Mouse (Mus musculus) hindbrain, embryonic 14.5 days (tissue): Measurements from ENCODE around the gene Ntm. TPM values are rescaled to one million over a fixed set of nuclear protein-coding genes. Genes with fewer than 3 reads are reported as not detected.

Experiments used
- ATAC-seq: fragments of 200-750 bp; cut with Nextera tagmentation; 2 replicates; pipeline ENCODE4 v1.8.0; 2017; ENCODE audit warnings: moderate number of reproducible peaks, mild to moderate bottlenecking, moderate TSS enrichment, moderate library complexity; ENCODE audit not compliant: low FRiP score
- DNase-seq: peaks from one replicate; pipeline ENCODE4 v3.0.0-alpha.2; 2015; ENCODE audit warnings: low spot score
- H3K27ac ChIP-seq: fragments of 300-500 bp; sonication (generic); 2 replicates; pipeline ENCODE4 v1.5.1; 2014; ENCODE audit warnings: mild to moderate bottlenecking, moderate library complexity
- H3K27me3 ChIP-seq: fragments of 300-500 bp; sonication (generic); 2 replicates; pipeline ENCODE4 v1.6.1; 2014; ENCODE audit warnings: mild to moderate bottlenecking, low read length, mixed read lengths; ENCODE audit not compliant: control insufficient read depth, insufficient read depth
- H3K36me3 ChIP-seq: fragments of 300-500 bp; sonication (generic); replicated peaks from 2 replicates; pipeline ENCODE4 v1.6.1; 2014; ENCODE audit not compliant: control insufficient read depth, insufficient read depth
- H3K4me1 ChIP-seq: fragments of 300-500 bp; sonication (generic); replicated peaks from 2 replicates; pipeline ENCODE4 v1.6.1; 2014; ENCODE audit warnings: antibody characterized with exemption, low read length, mixed read lengths; ENCODE audit not compliant: control insufficient read depth, insufficient read depth
- H3K4me2 ChIP-seq: fragments of 300-500 bp; sonication (generic); replicated peaks from 2 replicates; pipeline ENCODE4 v1.6.1; 2014; ENCODE audit warnings: mild to moderate bottlenecking, moderate library complexity
- H3K4me3 ChIP-seq: fragments of 300-500 bp; sonication (generic); replicated peaks from 2 replicates; pipeline ENCODE4 v1.5.1; 2014; ENCODE audit warnings: mild to moderate bottlenecking, low read length
- H3K9ac ChIP-seq: fragments of 300-500 bp; sonication (generic); 2 replicates; pipeline ENCODE4 v1.6.1; 2014
- H3K9me3 ChIP-seq: fragments of 300-500 bp; sonication (generic); 2 replicates; pipeline ENCODE4 v1.6.1; 2016; ENCODE audit warnings: low read length; ENCODE audit not compliant: control insufficient read depth
- WGBS: fragments of 180-500 bp; shearing (Covaris S2); extraction: QIAGEN DNeasy Blood & Tissue Kit; methylation state at CpG from one replicate; pipeline ENCODE4 v1.1.7; 2014; 5-methylcytosine and 5-hydroxymethylcytosine counted together
- polyA plus RNA-seq: library from polyadenylated mRNA; unstranded; fragments of >200 nt; fragmentation: Nextera tagmentation; extraction: Ambion mirVana; gene quantifications from 2 replicates; pipeline ENCODE4 v1.2.1, GENCODE M21; 2014

Gene Ntm
- polyA plus RNA-seq, 1 experiment from 2014 or later = 196 TPM

GRCm38 (mm10) chr9:29074494-29074893, 888.4 kb downstream of the Ntm start:
- Histone ChIP-seq H3K4me3 (no peak overlapping the region), H3K9ac (no peak overlapping the region), H3K36me3 (no peaks in the 10 kb centered on the region), H3K4me1 (peaks cover 12% of the 10 kb centered on the region), H3K9me3 (no peaks in the 10 kb centered on the region), H3K27ac (no peak overlapping the region), H3K27me3 (no peaks in the 10 kb centered on the region), H3K4me2 (no peak overlapping the region)
- ATAC-seq (no peak), DNase-seq (no peak)
- 49% methylated on average over 2 of the region's 2 CpGs for WGBS

DNA sequence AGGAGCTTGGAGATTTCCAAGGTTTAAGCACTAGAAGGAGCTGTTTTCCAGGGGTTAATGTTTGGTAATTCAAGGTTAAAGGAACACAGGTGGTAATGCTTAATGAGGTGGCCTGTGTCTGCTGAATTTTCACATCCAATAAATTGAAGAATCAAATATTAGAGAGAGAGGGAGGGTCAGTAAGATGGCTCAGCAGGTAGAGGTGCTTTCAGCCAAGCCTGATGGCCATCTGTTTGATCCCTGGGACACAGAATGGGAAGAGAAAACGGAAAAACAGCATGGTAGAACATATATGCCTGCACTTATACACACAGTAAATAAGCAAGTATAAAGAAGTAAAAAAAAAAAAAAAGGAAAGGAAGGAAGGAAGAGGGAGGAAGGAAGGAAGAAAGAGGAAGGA, 890.9 kb downstream of the Ntm start:
- ATAC-seq = no peak
- Histone ChIP-seq H3K9me3 (no peaks in the 10 kb centered on the region), H3K9ac (no peak overlapping the region), H3K4me2 (no peak overlapping the region), H3K4me3 (no peak overlapping the region), H3K36me3 (no peaks in the 10 kb centered on the region), H3K27ac (no peak overlapping the region), H3K27me3 (no peaks in the 10 kb centered on the region), H3K4me1 (peaks cover 12% of the 10 kb centered on the region)
- no peak for DNase-seq
- 79% methylated on average over 1 of the region's 1 CpGs for WGBS

- Histone ChIP-seq H3K4me1 (no peaks in the 10 kb centered on the region; the same call in 1 of the 2 replicates), H3K9ac (no peak overlapping the region), H3K27ac (no peak overlapping the region), H3K4me3 (no peak overlapping the region), H3K36me3 (no peaks in the 10 kb centered on the region), H3K4me2 (no peak overlapping the region), H3K9me3 (no peaks in the 10 kb centered on the region), H3K27me3 (no peaks in the 10 kb centered on the region)
- DNase-seq = no peak
- ATAC-seq = no peak
- WGBS = 83% methylated on average over 5 of the region's 5 CpGs
These were observed 895.4 kb downstream of the Ntm start for GRCm38 (mm10) chr9:29067572-29067971.

GRCm38 (mm10) chr9:29060293-29060692, 902.6 kb downstream of the Ntm start:
- no peak for ATAC-seq
- 69% methylated on average over 6 of the region's 6 CpGs for WGBS
- DNase-seq = no peak
- Histone ChIP-seq H3K9me3 (no peaks in the 10 kb centered on the region), H3K27me3 (no peaks in the 10 kb centered on the region), H3K27ac (no peak overlapping the region), H3K9ac (no peak overlapping the region), H3K4me3 (no peak overlapping the region), H3K36me3 (no peaks in the 10 kb centered on the region), H3K4me2 (no peak overlapping the region), H3K4me1 (peaks cover 10% of the 10 kb centered on the region)

DNA sequence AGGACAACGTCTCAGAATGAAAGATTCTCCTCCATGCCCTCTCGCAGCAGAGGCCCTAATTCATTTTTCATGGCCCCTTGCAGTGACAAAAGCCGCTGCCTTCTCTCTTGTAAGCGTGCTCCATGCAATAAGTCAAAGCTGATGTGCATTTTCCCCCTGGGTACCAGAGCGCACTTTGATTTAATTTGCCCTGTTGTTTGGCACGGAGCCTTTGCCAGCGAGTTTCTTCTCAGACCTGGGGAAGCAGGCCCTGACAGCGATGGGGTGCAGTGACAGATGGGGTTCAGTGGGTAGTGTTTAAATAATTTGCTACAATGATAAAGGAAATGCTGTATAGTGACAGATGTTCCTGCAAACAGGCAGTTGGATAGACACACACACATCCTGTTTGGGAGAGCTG, 904.1 kb downstream of the Ntm start:
- Histone ChIP-seq H3K9me3 (no peaks in the 10 kb centered on the region), H3K9ac (no peak overlapping the region), H3K27me3 (no peaks in the 10 kb centered on the region), H3K4me3 (no peak overlapping the region), H3K27ac (peak overlapping the region; percentile 64; the same call in 1 of the 2 replicates), H3K36me3 (no peaks in the 10 kb centered on the region), H3K4me2 (no peak overlapping the region), H3K4me1 (peaks cover 10% of the 10 kb centered on the region)
- DNase-seq (peak; percentile 57), ATAC-seq (no peak; the same call in 1 of the 2 replicates)
- WGBS = 23% methylated on average over 8 of the region's 8 CpGs

DNA sequence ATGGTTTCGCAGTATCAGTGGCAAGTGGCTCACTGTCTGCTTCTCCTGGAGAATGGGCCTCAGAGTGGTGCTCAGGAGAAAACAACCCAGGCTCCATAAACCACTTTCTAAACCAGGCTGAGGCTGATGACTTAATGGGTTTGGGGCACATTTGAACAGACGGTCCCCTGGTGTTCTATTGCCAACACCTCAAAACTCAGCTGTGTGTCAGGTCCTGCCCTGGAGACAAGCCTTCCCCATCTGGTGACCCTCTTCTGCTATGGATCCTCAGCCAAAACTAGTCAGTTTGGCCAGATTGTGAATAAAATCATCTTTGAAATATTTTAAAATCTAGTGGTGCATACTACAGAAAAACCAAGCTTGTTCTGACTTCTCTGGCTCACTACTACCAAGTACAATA, 907.3 kb downstream of the Ntm start:
- WGBS = 91% methylated on average over 2 of the region's 2 CpGs

GRCm38 (mm10) chr9:29036466-29036865, 926.5 kb downstream of the Ntm start:
- no peak overlapping the region for H3K4me2 ChIP-seq
- DNase-seq = no peak
- 0 out of 2 replicates have a peak, but pooled peaks cover 5% of the 10 kb centered on the region for H3K4me1 ChIP-seq
- no peak for ATAC-seq
- no peaks in the 10 kb centered on the region for H3K27me3 ChIP-seq
- H3K9me3 ChIP-seq = no peaks in the 10 kb centered on the region
- 46% methylated on average over 3 of the region's 3 CpGs for WGBS
- H3K9ac ChIP-seq = no peak overlapping the region
- no peaks in the 10 kb centered on the region for H3K36me3 ChIP-seq
- no peak overlapping the region for H3K4me3 ChIP-seq
- no peak overlapping the region for H3K27ac ChIP-seq

More for the DNA sequence above, 907.3 kb downstream of the Ntm start:
- no peak for ATAC-seq
- no peaks in the 10 kb centered on the region for H3K9me3 ChIP-seq
- no peak overlapping the region for H3K9ac ChIP-seq
- DNase-seq = no peak
- no peak overlapping the region for H3K4me3 ChIP-seq
- no peaks in the 10 kb centered on the region for H3K27me3 ChIP-seq
- no peak overlapping the region for H3K4me2 ChIP-seq
- peaks cover 10% of the 10 kb centered on the region for H3K4me1 ChIP-seq
- no peaks in the 10 kb centered on the region for H3K36me3 ChIP-seq
- H3K27ac ChIP-seq = no peak overlapping the region

- Histone ChIP-seq H3K36me3 (no peaks in the 10 kb centered on the region), H3K4me1 (0 out of 2 replicates have a peak, but pooled peaks cover 5% of the 10 kb centered on the region), H3K4me2 (no peak overlapping the region), H3K9me3 (no peaks in the 10 kb centered on the region), H3K27ac (no peak overlapping the region), H3K4me3 (no peak overlapping the region), H3K9ac (no peak overlapping the region), H3K27me3 (no peaks in the 10 kb centered on the region)
- ATAC-seq (no peak), DNase-seq (no peak)
- 14% methylated on average over 4 of the region's 4 CpGs for WGBS
These were observed 926.9 kb downstream of the Ntm start for GRCm38 (mm10) chr9:29036058-29036457.

DNA sequence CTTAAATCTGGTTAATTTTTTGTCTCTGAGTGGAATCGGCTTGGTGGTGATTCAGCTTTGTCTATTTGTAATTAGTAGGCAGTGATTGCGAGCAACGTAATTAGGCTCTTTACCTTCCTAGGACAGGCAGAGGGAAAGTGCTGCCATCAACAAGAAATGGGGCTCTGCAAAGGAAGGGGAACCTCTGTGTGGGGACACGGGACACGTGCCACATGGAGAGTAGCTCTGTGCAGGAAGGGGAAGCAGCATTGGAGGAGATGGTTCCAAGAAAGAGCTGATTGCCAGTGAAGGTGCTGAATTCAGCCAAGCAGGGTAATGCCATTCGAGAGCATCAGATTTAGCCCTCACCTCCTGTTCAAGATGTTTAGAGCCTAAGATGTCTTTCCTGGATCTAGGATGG, 936.5 kb downstream of the Ntm start:
- H3K4me3 ChIP-seq = no peak overlapping the region
- no peaks in the 10 kb centered on the region for H3K9me3 ChIP-seq
- no peak overlapping the region for H3K9ac ChIP-seq
- H3K36me3 ChIP-seq = no peaks in the 10 kb centered on the region
- no peak overlapping the region for H3K27ac ChIP-seq
- H3K27me3 ChIP-seq = no peaks in the 10 kb centered on the region
- DNase-seq (no peak), ATAC-seq (no peak)
- H3K4me2 ChIP-seq = no peak overlapping the region
- no peaks in the 10 kb centered on the region for H3K4me1 ChIP-seq
- 78% methylated on average over 6 of the region's 6 CpGs for WGBS

DNA sequence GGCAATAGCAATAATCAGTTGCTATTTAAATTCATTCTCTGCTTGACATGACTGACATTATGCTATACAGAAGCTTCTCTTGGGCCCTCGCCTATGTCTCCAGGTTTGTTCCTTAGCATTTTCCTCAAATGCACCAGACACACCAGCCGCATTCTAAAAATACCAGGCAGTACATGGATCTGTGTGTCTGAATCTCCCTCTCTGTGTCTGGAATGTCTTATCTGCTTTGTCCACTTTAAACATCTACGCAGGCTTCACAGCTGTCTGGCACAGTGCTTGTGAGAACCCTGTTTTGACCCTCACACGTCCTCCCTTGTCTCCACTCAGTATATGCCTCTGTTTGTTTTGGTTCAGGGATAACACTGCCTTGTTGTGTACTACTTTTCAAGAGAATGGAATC, 937.3 kb downstream of the Ntm start:
- ATAC-seq = no peak
- H3K9me3 ChIP-seq = no peaks in the 10 kb centered on the region
- WGBS = 90% methylated on average over 4 of the region's 4 CpGs
- no peaks in the 10 kb centered on the region for H3K4me1 ChIP-seq
- H3K4me2 ChIP-seq = no peak overlapping the region
- no peak for DNase-seq
- no peaks in the 10 kb centered on the region for H3K27me3 ChIP-seq
- no peak overlapping the region for H3K4me3 ChIP-seq
- no peak overlapping the region for H3K9ac ChIP-seq
- H3K36me3 ChIP-seq = no peaks in the 10 kb centered on the region
- H3K27ac ChIP-seq = no peak overlapping the region
